Mouse (Mus musculus): ENCODE results near the gene Bag6.
A peak's percentile ranks its signal among the peaks of the same experiment; 100 is the strongest.

The Bag6 gene

GRCm38 (mm10) chr17:35166352-35167035 lies 31.5 kb downstream of the Bag6 start:
- DNase-seq (ENCODE audit: low read depth, low spot score), result peak; percentile 90

- peak; percentile 60 for DNase-seq (ENCODE audit: low read depth, low spot score)
Observed at GRCm38 (mm10) chr17:35167794-35168193, 32.8 kb downstream of the Bag6 start.

DNA sequence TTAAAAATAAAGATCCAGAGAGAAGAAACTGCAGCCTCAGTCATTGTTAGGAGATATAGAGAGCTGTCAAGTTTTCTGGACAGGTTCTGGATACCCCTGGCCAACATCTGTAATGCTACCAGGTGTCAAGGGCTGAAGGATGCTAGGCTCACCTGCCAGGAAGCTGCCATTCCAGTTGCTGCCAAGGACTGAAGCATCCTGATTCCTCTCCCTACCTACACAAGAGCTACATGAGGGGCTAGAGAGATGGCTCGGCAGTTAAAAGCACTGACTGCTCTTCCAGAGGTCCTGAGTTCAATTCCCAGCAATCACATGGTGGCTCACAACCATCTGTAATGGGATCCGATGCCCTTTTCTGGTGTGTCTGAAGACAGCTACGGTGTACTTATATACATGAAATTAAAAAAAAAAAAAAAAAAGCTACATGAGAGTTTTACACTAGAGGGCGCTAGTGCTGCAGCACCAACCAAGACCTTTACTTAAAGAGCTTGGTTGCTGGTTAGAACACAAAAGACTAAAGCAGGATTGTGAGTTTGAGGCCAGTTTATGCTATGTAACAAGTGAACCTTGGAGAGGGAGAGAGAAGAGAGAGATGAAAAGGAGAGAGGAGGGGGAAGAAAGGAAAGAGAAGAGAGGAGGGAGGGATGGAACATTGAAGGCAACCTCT lies 33.7 kb downstream of the Bag6 start:
- peak; percentile 88 for DNase-seq (ENCODE audit: low read depth, low spot score)

DNA sequence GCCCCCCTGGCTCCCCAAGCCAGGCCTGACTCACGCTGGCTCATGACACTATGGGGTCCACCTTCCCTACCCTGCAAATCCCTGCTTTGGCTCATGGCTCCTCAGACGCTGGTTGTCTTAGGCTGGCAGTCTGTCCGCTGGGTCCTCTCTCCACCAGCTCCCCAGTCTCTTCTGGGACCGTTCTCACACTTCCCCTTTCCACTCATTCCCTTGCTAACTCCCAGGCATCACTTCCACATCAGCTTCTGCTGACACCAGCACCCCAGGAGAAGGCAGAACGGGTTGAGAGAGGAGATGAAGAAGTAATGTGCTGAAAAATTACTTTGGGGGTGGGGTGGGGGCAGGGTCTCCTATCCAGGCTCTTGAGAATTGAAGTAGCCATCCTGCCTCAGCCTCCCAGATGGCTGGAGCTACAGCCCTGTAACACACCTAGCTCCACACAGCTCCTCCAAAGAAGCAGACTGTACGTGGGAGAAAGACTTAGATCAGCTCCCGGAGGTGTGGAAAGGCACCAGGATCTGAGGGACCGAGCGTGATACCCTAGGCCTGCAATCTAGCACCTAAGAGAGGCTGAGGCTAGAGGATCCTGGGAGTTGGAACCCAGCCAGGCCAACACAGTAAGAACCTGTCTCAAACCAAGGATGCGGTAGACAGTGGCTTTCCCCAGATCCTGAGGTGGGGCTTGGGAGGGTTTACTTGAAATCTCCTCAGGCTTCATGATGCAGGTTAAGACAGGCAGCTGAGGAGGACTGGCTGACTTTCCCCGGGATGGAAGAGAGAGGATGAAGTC lies 37.7 kb downstream of the Bag6 start:
- DNase-seq (ENCODE audit: low read depth, low spot score), result peak; percentile 84

DNA sequence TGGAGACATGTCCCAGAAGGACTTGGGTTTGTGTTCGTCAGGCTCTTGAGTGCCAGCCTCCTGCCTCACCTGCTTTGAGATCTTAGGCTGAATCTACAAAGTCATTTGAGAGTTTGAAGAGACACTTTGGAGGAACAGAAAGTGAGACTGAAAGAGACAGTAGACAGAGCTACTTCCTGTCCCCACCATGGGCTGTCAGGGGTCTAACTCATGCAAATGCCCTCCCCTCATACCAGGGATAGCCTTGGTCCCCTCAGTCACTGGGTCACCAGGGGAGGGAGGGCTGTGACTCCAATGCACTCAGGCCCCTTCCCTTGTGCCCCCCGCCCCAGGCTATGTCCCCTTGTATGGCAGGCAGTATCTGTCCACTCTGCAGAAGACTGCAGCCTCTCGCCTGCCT lies 38.4 kb downstream of the Bag6 start:
- no peak for DNase-seq (ENCODE audit: low read depth, low spot score)

- DNase-seq (ENCODE audit: low read depth, low spot score), result no peak
Observed at GRCm38 (mm10) chr17:35174201-35174977, 39.4 kb downstream of the Bag6 start.

GRCm38 (mm10) chr17:35175382-35175781 lies 40.4 kb downstream of the Bag6 start:
- no peak for DNase-seq (ENCODE audit: low read depth, low spot score)

GRCm38 (mm10) chr17:35175968-35176367 lies 41.0 kb downstream of the Bag6 start, which contains the start of gene Aif1:
Gene Aif1 (minus strand): TSS chr17:35176068.
- DNase-seq (ENCODE audit: low read depth, low spot score), result no peak

DNA sequence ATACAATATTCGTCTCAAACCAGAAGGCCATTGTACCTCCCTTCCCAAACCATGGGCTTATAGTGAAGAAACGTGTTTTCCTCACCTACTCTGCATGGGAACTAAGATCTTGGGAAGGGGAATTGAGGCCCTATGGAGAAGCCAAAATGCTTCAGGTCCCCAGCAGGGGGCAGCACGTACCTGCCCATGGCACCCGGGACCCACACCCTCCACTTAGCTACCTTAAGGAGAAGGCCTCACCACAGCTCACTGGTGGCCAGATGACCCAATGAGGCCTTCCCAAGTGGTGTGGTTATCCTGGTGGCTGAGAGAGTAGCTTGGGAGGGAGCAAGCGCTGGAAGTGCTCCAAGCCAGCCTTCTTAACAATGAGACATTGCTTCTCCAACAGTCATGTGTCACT lies 43.5 kb downstream of the Bag6 start:
- peak; percentile 75 for DNase-seq (ENCODE audit: low read depth, low spot score)

- no peak for DNase-seq (ENCODE audit: low read depth, low spot score)
Observed at GRCm38 (mm10) chr17:35180093-35180492, 45.1 kb downstream of the Bag6 start.

DNA sequence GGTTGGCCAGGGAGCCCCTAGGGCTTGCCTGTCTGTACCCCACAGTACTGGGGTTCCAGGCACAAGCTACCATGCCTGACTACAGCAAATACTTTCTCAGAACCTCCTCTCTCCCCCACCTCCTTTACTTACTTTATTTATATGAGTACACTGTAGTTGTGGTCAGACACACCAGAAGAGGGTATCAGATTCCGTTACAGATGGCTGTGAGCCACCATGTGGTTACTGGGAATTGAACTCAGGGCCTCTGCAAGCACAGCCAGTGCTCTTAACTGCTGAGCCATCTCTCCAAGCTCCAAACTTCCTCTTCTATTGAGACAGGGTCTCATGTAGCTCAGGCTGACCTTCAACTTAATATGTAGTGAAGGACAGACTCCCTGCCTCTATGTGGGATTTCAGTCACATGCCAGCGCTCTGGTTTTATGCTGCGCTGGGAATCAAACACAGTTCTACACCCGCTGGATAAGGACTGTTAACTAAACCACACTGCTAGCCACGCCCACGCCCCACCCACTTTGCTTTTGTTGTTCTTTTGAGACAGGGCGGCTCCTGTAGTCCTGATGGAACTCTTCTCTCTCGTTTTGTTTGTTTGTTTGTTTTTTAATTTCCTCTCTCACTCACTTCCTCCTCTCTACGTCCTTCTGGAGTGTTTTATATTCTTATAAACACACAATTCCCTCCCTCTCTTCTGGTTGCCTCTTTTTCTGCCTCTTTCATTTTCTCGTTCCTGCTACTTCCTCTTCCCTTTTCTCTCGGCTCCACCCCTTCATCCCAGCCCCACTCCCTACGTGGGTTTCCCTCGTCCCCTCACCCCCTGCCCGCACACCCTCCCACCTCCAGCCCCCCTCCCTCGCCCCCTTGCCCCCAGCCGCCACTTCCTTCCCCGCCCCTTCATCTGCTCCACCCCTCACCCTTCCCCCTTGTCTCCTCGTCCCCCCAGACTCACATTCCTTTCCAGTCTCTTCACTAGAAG lies 50.9 kb downstream of the Bag6 start:
- no peak for DNase-seq (ENCODE audit: low read depth, low spot score)

- peak; percentile 35 for DNase-seq (ENCODE audit: low read depth, low spot score)
Observed at GRCm38 (mm10) chr17:35186681-35187080, 51.7 kb downstream of the Bag6 start.

DNA sequence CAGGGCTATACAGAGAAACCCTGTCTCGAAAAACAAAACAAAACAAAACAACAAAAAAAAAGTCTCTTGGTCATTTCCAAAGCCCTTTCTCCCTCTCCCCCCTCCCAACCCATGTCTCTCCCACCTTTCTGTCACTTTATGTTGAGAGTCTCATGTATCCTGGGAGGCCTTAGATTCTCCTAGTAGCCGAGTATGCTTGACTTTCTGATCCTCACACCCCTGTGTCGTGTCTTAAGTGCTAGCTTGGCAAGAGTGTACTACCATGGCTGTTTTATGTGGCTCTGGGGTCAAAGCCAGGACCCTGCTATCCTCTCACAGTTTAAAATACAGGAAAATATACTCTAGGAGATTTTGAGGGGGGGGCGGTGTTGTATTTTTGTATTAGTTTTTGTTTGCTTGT lies 52.4 kb downstream of the Bag6 start:
- no peak for DNase-seq (ENCODE audit: low read depth, low spot score)

DNA sequence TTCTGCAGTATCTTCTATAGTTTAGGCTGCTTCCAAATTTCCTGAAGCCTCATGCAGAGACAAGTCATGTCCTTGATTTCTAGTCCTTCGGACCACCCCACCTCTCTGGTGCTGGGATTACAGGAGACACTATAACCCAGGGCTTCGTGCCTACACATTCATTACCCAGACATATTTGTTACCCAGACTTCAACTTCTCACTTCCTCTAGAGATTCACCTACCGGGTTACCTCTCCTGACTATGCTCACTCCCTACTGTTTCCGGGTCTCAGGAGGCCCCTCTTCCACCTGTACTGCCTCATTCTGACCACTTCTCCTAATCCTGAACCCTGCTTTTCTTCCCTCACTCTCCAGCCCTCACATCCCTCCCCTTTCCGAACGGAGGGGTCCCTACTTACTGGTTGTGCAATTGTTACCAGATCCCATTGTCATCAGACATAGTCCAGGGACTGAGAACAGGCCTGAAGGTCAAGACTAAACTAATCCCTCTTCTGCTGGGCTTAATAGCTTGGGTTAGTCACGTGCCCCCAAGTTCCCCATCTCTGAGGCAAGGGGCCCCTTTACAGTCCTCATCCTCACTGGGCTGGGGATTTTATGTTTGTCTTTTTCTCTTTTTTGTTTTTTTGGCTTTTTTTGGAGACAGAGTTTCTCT lies 53.1 kb downstream of the Bag6 start, which contains the start of gene Lst1:
Gene Lst1, minus strand, starts transcription at position 481 of the 652 bp plus-strand sequence.
- DNase-seq (ENCODE audit: low read depth, low spot score), result no peak

- no peak for DNase-seq (ENCODE audit: low read depth, low spot score)
Observed at GRCm38 (mm10) chr17:35189186-35189585, 54.2 kb downstream of the Bag6 start.

- DNase-seq (ENCODE audit: low read depth, low spot score), result no peak
Observed at GRCm38 (mm10) chr17:35190096-35190495, 55.1 kb downstream of the Bag6 start.

- no peak for DNase-seq (ENCODE audit: low read depth, low spot score)
Observed at GRCm38 (mm10) chr17:35191723-35192122, 56.7 kb downstream of the Bag6 start.

GRCm38 (mm10) chr17:35192924-35193323 lies 57.9 kb downstream of the Bag6 start:
- DNase-seq (ENCODE audit: low read depth, low spot score), result no peak

- no peak for DNase-seq (ENCODE audit: low read depth, low spot score)
Observed at GRCm38 (mm10) chr17:35193881-35194843, 59.2 kb downstream of the Bag6 start, which contains the start of gene Ltb. Gene Ltb (plus strand): TSS chr17:35194439.
